Mouse (Mus musculus) embryo, embryonic 10.5 days (tissue): ENCODE measurements around the gene Thtpa.

ENCODE experiments used
- DNase-seq: peaks from one replicate; pipeline ENCODE4 v3.0.0-alpha.2; 2015; ENCODE audit warnings: low spot score

The Thtpa gene

GRCm38 (mm10) chr14:55146324-55146723, 51.7 kb downstream of the Thtpa start:
- DNase-seq, result no peak

DNA sequence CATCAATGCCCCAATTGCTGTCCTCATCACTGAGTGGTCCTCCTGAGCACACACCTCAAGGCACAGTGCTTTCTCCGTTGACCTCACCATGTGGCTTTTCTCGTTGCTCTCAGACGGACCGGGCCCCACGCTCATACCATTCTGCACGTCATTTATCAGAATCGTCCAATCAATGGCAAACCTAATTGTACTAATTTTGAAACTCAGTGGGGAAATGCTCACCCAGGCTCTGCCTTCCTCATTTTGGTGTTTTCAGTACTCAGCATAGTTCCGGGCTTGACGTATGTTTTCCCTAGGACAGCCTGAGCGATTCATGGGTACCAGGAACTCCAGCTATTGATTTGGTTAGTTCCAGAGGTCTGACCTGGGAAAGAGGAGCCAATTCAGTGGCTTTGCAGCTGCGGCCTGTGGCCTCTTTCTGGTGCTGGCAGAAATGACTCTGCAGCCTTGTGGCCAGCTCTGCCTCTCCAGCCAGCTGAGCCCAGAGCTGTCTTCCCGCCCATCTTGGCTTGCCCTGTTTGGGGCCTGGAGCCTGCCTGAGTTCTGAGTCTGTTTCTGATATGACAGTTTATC, 52.3 kb downstream of the Thtpa start:
- DNase-seq, result no peak

GRCm38 (mm10) chr14:55148363-55148915, 53.9 kb downstream of the Thtpa start:
- peak; percentile 90 for DNase-seq
